ENCODE assay signal across 8 mouse cellular contexts in genomic region chr3:108018190-108018820, GRCm38 (mm10). TPM values are rescaled to one million over a fixed set of nuclear protein-coding genes. Genes with fewer than 3 reads are reported as not detected.
DNase-seq lines count a peak whose midpoint lies in the region; ATAC-seq lines count a peak whose summit lies in the region.
"Had no signal": no experiment of that assay in that cellular context is flagged by ENCODE, and none has a peak within 500 bp of the region (broad histone marks: within the 10 kb centered on the region; RNA-seq: fewer than 3 reads in every experiment).

No protein-coding gene starts in this region.

- WGBS in forebrain, embryonic 14.5 days: 27% methylated on average over 14 of the region's 14 CpGs
- WGBS in midbrain, embryonic 10.5 days: 37% methylated on average over 14 of the region's 14 CpGs

- no peaks in the 10 kb centered on the region for H3K9me3 ChIP-seq in forebrain, embryonic 14.5 days (replicated peaks; ENCODE audit: control insufficient read depth, low read length)
- H3K9me3 ChIP-seq in midbrain, embryonic 10.5 days (replicated peaks): no peaks in the 10 kb centered on the region

- no peaks in the 10 kb centered on the region for H3K36me3 ChIP-seq in forebrain, embryonic 14.5 days (ENCODE audit: control insufficient read depth, insufficient read depth, low read length)
- no peaks in the 10 kb centered on the region for H3K36me3 ChIP-seq in midbrain, embryonic 10.5 days

- peak overlapping the region; percentile 81 for H3K4me2 ChIP-seq in forebrain, embryonic 14.5 days (ENCODE audit: low read length)

- H3K4me3 ChIP-seq in forebrain, embryonic 14.5 days (ENCODE audit: low read depth, low read length): peak overlapping the region; percentile 36
- H3K4me3 ChIP-seq in midbrain, embryonic 10.5 days: peak overlapping the region; percentile 63

- ATAC-seq in forebrain, embryonic 14.5 days: 0 out of 2 replicates have a peak, but pooled peaks have one; percentile 9

- DNase-seq in urinary bladder, adult 2 months (ENCODE audit: low spot score): peak; percentile 20
- no peak for DNase-seq in urinary bladder, postnatal 14 days (ENCODE audit: low spot score)
- DNase-seq in forebrain, embryonic 14.5 days (ENCODE audit: low spot score): no peak
- peak; percentile 37 to 57 for DNase-seq in kidney, postnatal 4 days
- no peak for DNase-seq in midbrain, embryonic 10.5 days (ENCODE audit: low spot score)
- DNase-seq in gastrocnemius, adult 8-10 months (ENCODE audit: low spot score in 2 of 2): no peak
- DNase-seq in ovary, postnatal 36 days (ENCODE audit: low spot score): no peak

- peak overlapping the region; percentile 50; the same call in 1 of the 2 replicates for H3K27ac ChIP-seq in forebrain, embryonic 14.5 days (ENCODE audit: low read depth, low read length)
- H3K27ac ChIP-seq in midbrain, embryonic 10.5 days (replicated peaks): peak overlapping the region; percentile 83

- no peaks in the 10 kb centered on the region for H3K27me3 ChIP-seq in forebrain, embryonic 14.5 days (replicated peaks; ENCODE audit: control insufficient read depth, insufficient read depth, low read length)
- H3K27me3 ChIP-seq in midbrain, embryonic 10.5 days (ENCODE audit: low read depth, poor library complexity, severe bottlenecking): peaks cover 5% of the 10 kb centered on the region; the same call in 1 of the 2 replicates

- H3K4me1 ChIP-seq in forebrain, embryonic 14.5 days (ENCODE audit: control insufficient read depth, insufficient read depth, low read length): 0 out of 2 replicates have a peak, but pooled peaks cover 2% of the 10 kb centered on the region
- peaks cover 29% of the 10 kb centered on the region for H3K4me1 ChIP-seq in midbrain, embryonic 10.5 days

- peak overlapping the region; percentile 56 for H3K9ac ChIP-seq in forebrain, embryonic 14.5 days (ENCODE audit: low read length)

RNA-seq across cellular contexts. Expression of gene Gstm1, which starts 0.5 kb away (rescaled TPM):
- polyA plus RNA-seq in urinary bladder, adult 2 months (2012; rRNA removed): 9,762 and 10,289 TPM in 2 replicates
- polyA plus RNA-seq in forebrain, embryonic 14.5 days (2014; fragmentation: Nextera tagmentation; extraction: Ambion mirVana): 50.5 and 65.0 TPM in 2 replicates
- polyA plus RNA-seq in midbrain, embryonic 10.5 days (2016; fragmentation: Nextera tagmentation; extraction: Ambion mirVana): 34.1 and 35.0 TPM in 2 replicates
- 100 to 1,000 TPM; 166 to 199 (median 185) TPM for total RNA-seq in gastrocnemius, adult 8-10 months (2022)

RNA-seq across cellular contexts. Expression of gene Gstm4, which starts 26.4 kb away (rescaled TPM):
- 128 and 151 TPM in 2 replicates for polyA plus RNA-seq in urinary bladder, adult 2 months (2012; rRNA removed)
- 15.3 and 17.6 TPM in 2 replicates for polyA plus RNA-seq in forebrain, embryonic 14.5 days (2014; fragmentation: Nextera tagmentation; extraction: Ambion mirVana)
- polyA plus RNA-seq in midbrain, embryonic 10.5 days (2016; fragmentation: Nextera tagmentation; extraction: Ambion mirVana): 12.4 and 14.1 TPM in 2 replicates
- 10 to 100 TPM; 11.7 to 18.7 (median 14.1) TPM for total RNA-seq in gastrocnemius, adult 8-10 months (2022)

RNA-seq across cellular contexts. Expression of gene Gstm2, which starts 32.1 kb away (rescaled TPM):
- 148 and 153 TPM in 2 replicates for polyA plus RNA-seq in urinary bladder, adult 2 months (2012; rRNA removed)
- polyA plus RNA-seq in forebrain, embryonic 14.5 days (2014; fragmentation: Nextera tagmentation; extraction: Ambion mirVana): 5.5 and 6.0 TPM in 2 replicates
- 11.6 and 12.6 TPM in 2 replicates for polyA plus RNA-seq in midbrain, embryonic 10.5 days (2016; fragmentation: Nextera tagmentation; extraction: Ambion mirVana)
- total RNA-seq in gastrocnemius, adult 8-10 months (2022): 100 to 1,000 TPM in 2 of 4 experiments, 10 to 100 TPM in 2; 78.6 to 144 (median 111) TPM

RNA-seq across cellular contexts. Expression of gene Gstm3, which starts 49.2 kb away (rescaled TPM):
- polyA plus RNA-seq in urinary bladder, adult 2 months (2012; rRNA removed): 0.45 and 0.75 TPM in 2 replicates
- not detected in 2 replicates for polyA plus RNA-seq in forebrain, embryonic 14.5 days (2014; fragmentation: Nextera tagmentation; extraction: Ambion mirVana)
- polyA plus RNA-seq in midbrain, embryonic 10.5 days (2016; fragmentation: Nextera tagmentation; extraction: Ambion mirVana): not detected in 2 replicates
- not detected for total RNA-seq in gastrocnemius, adult 8-10 months (2022)
- total RNA-seq: heart, postnatal 36 days had no signal

Comparison
In these comparisons a context has a peak if more than half of its experiments do, and no peak if none do; other contexts are left out.
1. DNase-seq: peak in urinary bladder, adult 2 months (single experiment) and kidney, postnatal 4 days (2 of 2); none in urinary bladder, postnatal 14 days (single experiment), forebrain, embryonic 14.5 days (single experiment), midbrain, embryonic 10.5 days (single experiment), gastrocnemius, adult 8-10 months (0 of 2) and ovary, postnatal 36 days (single experiment).
2. RNA of gene Gstm1, which starts 0.5 kb away (polyA plus RNA-seq): 9,762 to 10,289 TPM in urinary bladder, adult 2 months; 50.5 to 65.0 TPM in forebrain, embryonic 14.5 days and 34.1 to 35.0 TPM in midbrain, embryonic 10.5 days; every median in the first group is over 100 times any median in the second.
3. RNA of gene Gstm2, which starts 32.1 kb away (polyA plus RNA-seq): 148 to 153 TPM in urinary bladder, adult 2 months; 11.6 to 12.6 TPM in midbrain, embryonic 10.5 days and 5.5 to 6.0 TPM in forebrain, embryonic 14.5 days; every median in the first group is over 10 times any median in the second.